Mouse (Mus musculus) liver, adult 2 months (tissue): ENCODE results near the gene Gja6. TPM values are rescaled to one million over a fixed set of nuclear protein-coding genes. Genes with fewer than 3 reads are reported as not detected.

Experiments
- DNase-seq: peaks from one replicate; pipeline ENCODE4 v3.0.0-alpha.2; 2011; ENCODE audit warnings: low read depth, low spot score; ENCODE audit errors: extremely low read depth
- H3K27ac ChIP-seq: fragments of 200-500 bp; replicated peaks from 2 replicates; pipeline ENCODE4 v1.5.1; 2012; ENCODE audit warnings: low read depth, mild to moderate bottlenecking, control low read depth, inconsistent platforms, low read length; ENCODE audit not compliant: insufficient read depth
- H3K27me3 ChIP-seq: fragments of 200-500 bp; 2 replicates; pipeline ENCODE4 v1.6.1; 2012; ENCODE audit warnings: mild to moderate bottlenecking, moderate library complexity, low read length, inconsistent platforms; ENCODE audit not compliant: control insufficient read depth, insufficient read depth
- H3K36me3 ChIP-seq: fragments of 200-500 bp; 2 replicates; pipeline ENCODE4 v1.6.1; 2012; ENCODE audit warnings: low read length, inconsistent platforms; ENCODE audit not compliant: control insufficient read depth, insufficient read depth
- H3K4me1 ChIP-seq: fragments of 200-500 bp; 2 replicates; pipeline ENCODE4 v1.6.1; 2011; ENCODE audit warnings: low read length; ENCODE audit not compliant: control insufficient read depth, insufficient read depth
- H3K4me3 ChIP-seq: fragments of 200-500 bp; 2 replicates; pipeline ENCODE4 v1.5.1; 2011; ENCODE audit warnings: low read depth, mild to moderate bottlenecking, control low read depth, low read length, moderate library complexity; ENCODE audit not compliant: insufficient read depth
- H3K79me2 ChIP-seq: fragments of 200-500 bp; 2 replicates; pipeline ENCODE4 v1.6.1; 2012; ENCODE audit warnings: inconsistent platforms, mild to moderate bottlenecking, low read length, moderate library complexity; ENCODE audit not compliant: control insufficient read depth, insufficient read depth
- H3K9ac ChIP-seq: fragments of 200-500 bp; 2 replicates; pipeline ENCODE4 v1.6.1; 2012; ENCODE audit warnings: low read depth, mild to moderate bottlenecking, control low read depth, inconsistent platforms, low read length
- CTCF ChIP-seq: fragments of 200-500 bp; IDR thresholded peaks from 2 replicates; pipeline ENCODE4 v1.5.1; 2011; ENCODE audit warnings: low read depth, low read length, control low read depth
- POLR2A ChIP-seq: fragments of 200-500 bp; IDR thresholded peaks from 2 replicates; pipeline ENCODE4 v1.6.1; 2011; ENCODE audit warnings: low read length, control low read depth; ENCODE audit not compliant: insufficient read depth; ENCODE audit errors: extremely low read depth
- WGBS: fragments of 180-500 bp; shearing (Covaris S2); methylation state at CpG from one replicate; pipeline ENCODE4 v1.1.7; 2018; 5-methylcytosine and 5-hydroxymethylcytosine counted together
- polyA plus RNA-seq: library from polyadenylated mRNA; depleted of rRNA; stranded (reverse); fragments of >200 nt; gene quantifications from 2 replicates; pipeline ENCODE4 v1.2.3, GENCODE M21; 2012
- total RNA-seq: library from RNA; depleted of rRNA; stranded (reverse); fragments of >200 nt; gene quantifications from 2 replicates; pipeline ENCODE4 v1.2.3, GENCODE M21; 2014

Gja6 gene
- total and polyA plus RNA-seq, 2 experiments = 0.11 to 0.65 TPM

DNA sequence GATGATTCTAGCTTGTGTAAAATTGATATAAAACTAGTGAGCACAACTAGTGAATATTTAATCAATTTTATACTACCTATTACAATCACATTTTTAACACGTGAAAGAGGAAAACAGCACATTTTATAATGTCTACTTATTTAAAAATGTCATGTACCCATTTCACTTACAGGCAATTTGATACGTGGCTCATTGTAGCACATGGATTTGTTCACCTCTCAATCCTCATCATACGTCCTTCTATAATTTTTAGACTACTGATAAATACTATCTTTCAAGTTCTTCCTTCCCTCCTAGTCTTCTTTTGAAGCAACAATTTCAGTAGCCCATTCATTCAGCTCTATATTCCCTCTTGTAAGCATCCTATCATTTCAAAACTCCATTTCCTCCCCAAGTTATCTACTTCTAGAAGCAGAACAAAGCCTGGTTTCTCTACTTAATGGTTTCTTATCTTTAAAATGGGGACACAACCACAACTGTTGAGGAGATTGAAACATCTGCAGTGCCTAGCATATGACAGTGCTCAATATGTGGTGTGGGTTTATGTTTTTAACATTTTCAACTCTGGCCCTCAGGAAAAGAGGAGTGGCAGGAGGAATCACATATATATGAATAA, 12.3 kb upstream of the Gja6 start:
- DNase-seq = no peak
- TF ChIP-seq POLR2A (no peak), CTCF (no peak)
- Histone ChIP-seq H3K36me3 (no peaks in the 10 kb centered on the region), H3K27me3 (no peaks in the 10 kb centered on the region), H3K4me1 (no peaks in the 10 kb centered on the region), H3K4me3 (no peak overlapping the region), H3K9ac (no peak overlapping the region), H3K79me2 (no peaks in the 10 kb centered on the region), H3K27ac (no peak overlapping the region)
- 96% methylated on average over 3 of the region's 3 CpGs for WGBS

- Histone ChIP-seq H3K4me1 (no peaks in the 10 kb centered on the region; the same call in 1 of the 2 replicates), H3K79me2 (no peaks in the 10 kb centered on the region), H3K27ac (no peak overlapping the region), H3K36me3 (no peaks in the 10 kb centered on the region), H3K27me3 (no peaks in the 10 kb centered on the region), H3K9ac (no peak overlapping the region), H3K4me3 (no peak overlapping the region)
- TF ChIP-seq CTCF (no peak), POLR2A (no peak)
- no peak for DNase-seq
- 83% methylated on average over 4 of the region's 4 CpGs for WGBS
These were observed 375 bp downstream of the Gja6 start for GRCm38 (mm10) chrX:160906477-160906876.

DNA sequence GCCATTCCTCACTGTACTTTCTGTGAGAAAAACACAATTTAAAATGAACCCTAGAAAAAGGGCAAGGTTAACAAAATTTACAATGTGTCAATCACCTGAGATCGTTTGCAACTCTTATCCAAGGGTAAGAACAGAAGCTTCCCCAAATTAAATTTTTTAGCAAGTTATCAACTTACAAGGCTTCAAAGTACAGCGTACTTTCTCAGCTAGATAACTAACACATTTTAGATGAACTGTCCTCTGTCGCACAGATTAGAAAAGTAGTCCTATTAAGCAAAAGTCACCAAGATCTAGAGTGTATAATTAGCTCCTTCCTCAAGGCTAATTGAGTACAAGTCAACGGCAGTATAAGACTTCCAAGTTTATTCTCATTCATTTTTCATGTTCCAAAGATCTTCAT, 939 bp downstream of the Gja6 start:
- Histone ChIP-seq H3K9ac (no peak overlapping the region), H3K4me3 (no peak overlapping the region), H3K27ac (no peak overlapping the region), H3K36me3 (no peaks in the 10 kb centered on the region), H3K4me1 (no peaks in the 10 kb centered on the region; the same call in 1 of the 2 replicates), H3K27me3 (no peaks in the 10 kb centered on the region), H3K79me2 (no peaks in the 10 kb centered on the region)
- DNase-seq = no peak
- no peak for TF ChIP-seq CTCF
- no peak for TF ChIP-seq POLR2A
- WGBS = 82% methylated on average over 4 of the region's 4 CpGs

- H3K27me3 ChIP-seq = no peaks in the 10 kb centered on the region
- no peak overlapping the region for H3K9ac ChIP-seq
- no peaks in the 10 kb centered on the region for H3K79me2 ChIP-seq
- DNase-seq = no peak
- 93% methylated on average over 2 of the region's 2 CpGs for WGBS
- TF ChIP-seq POLR2A = no peak
- H3K36me3 ChIP-seq = no peaks in the 10 kb centered on the region
- H3K27ac ChIP-seq = no peak overlapping the region
- H3K4me3 ChIP-seq = no peak overlapping the region
- H3K4me1 ChIP-seq = no peaks in the 10 kb centered on the region; the same call in 1 of the 2 replicates
These were observed 1.7 kb downstream of the Gja6 start for GRCm38 (mm10) chrX:160905041-160905678.

GRCm38 (mm10) chrX:160901118-160901517, 5.7 kb downstream of the Gja6 start:
- no peak for TF ChIP-seq POLR2A
- no peak for TF ChIP-seq CTCF
- Histone ChIP-seq H3K9ac (no peak overlapping the region), H3K27me3 (no peaks in the 10 kb centered on the region), H3K36me3 (no peaks in the 10 kb centered on the region), H3K4me1 (no peaks in the 10 kb centered on the region; the same call in 1 of the 2 replicates), H3K4me3 (no peak overlapping the region), H3K27ac (no peak overlapping the region), H3K79me2 (no peaks in the 10 kb centered on the region)
- DNase-seq = peak; percentile 21
- WGBS = 40% methylated on average over 2 of the region's 2 CpGs

- 88% methylated on average over 1 of the region's 1 CpGs for WGBS
- no peaks in the 10 kb centered on the region for H3K79me2 ChIP-seq
- no peaks in the 10 kb centered on the region for H3K27me3 ChIP-seq
- no peak overlapping the region for H3K9ac ChIP-seq
- no peaks in the 10 kb centered on the region for H3K4me1 ChIP-seq
- H3K36me3 ChIP-seq = no peaks in the 10 kb centered on the region
- no peak overlapping the region for H3K27ac ChIP-seq
- no peak overlapping the region for H3K4me3 ChIP-seq
- TF ChIP-seq POLR2A (no peak), CTCF (no peak)
- no peak for DNase-seq
These were observed 14.8 kb downstream of the Gja6 start for GRCm38 (mm10) chrX:160892077-160892476.
